Mouse (Mus musculus): Measurements from ENCODE around the gene Rpia. TPM values are rescaled to one million over a fixed set of nuclear protein-coding genes. Genes with fewer than 3 reads are reported as not detected.

The Rpia gene
- total and polyA plus RNA-seq, 3 experiments = 25.8 to 128 (median 41.5) TPM

DNA sequence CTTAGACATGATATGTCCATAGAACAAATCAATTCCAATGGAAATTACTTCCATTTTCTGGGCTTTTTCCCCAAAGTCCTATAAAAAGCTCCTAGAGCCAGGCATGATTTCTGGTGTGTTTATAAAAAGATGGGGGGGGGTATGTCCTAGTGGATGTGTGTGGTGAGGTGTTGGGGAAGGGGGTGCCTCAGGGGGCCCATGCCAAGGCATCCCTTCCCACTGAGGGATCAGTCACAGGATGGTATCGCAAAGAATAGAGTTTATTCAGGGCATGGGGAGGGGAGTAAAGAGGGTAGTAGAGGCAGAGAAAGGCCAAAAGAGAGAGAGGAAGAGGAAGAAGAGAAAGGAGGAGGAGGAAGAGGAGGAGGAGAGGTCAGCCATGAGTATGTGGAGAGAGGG, 14.5 kb upstream of the Rpia start:
- Histone ChIP-seq H3K4me3 (ENCODE audit: low read depth, low read length) (no peak overlapping the region), H3K36me3 (replicated peaks) (no peaks in the 10 kb centered on the region), H3K4me1 (ENCODE audit: insufficient read depth, low read depth, low read length) (peaks cover 23% of the 10 kb centered on the region), H3K9me3 (replicated peaks) (no peaks in the 10 kb centered on the region), H3K27me3 (ENCODE audit: insufficient read depth, low read length) (peaks cover 14% of the 10 kb centered on the region)
- TF ChIP-seq POLR2AphosphoS5 (IDR thresholded peaks at IDR 0.05; ENCODE audit: insufficient replicate concordance, low read depth, low read length) = no peak
- TF ChIP-seq GATA2 (IDR thresholded peaks at IDR 0.05; ENCODE audit: borderline replicate concordance, low read depth, low read length) = no peak
- no peak for TF ChIP-seq TAL1 (conservative IDR thresholded peaks at IDR 0.05; ENCODE audit: low read depth, low read length)
- no peak for TF ChIP-seq CTCF (IDR thresholded peaks at IDR 0.05; ENCODE audit: low read depth, low read length)
- TF ChIP-seq GATA1 (IDR thresholded peaks at IDR 0.05; ENCODE audit: borderline replicate concordance, low read length) = no peak
- DNase-seq (ENCODE audit: low spot score) (no peak), ATAC-seq (ENCODE audit: extremely low read depth, insufficient number of reproducible peaks, low FRiP score, poor library complexity, severe bottlenecking) (no peak)

DNA sequence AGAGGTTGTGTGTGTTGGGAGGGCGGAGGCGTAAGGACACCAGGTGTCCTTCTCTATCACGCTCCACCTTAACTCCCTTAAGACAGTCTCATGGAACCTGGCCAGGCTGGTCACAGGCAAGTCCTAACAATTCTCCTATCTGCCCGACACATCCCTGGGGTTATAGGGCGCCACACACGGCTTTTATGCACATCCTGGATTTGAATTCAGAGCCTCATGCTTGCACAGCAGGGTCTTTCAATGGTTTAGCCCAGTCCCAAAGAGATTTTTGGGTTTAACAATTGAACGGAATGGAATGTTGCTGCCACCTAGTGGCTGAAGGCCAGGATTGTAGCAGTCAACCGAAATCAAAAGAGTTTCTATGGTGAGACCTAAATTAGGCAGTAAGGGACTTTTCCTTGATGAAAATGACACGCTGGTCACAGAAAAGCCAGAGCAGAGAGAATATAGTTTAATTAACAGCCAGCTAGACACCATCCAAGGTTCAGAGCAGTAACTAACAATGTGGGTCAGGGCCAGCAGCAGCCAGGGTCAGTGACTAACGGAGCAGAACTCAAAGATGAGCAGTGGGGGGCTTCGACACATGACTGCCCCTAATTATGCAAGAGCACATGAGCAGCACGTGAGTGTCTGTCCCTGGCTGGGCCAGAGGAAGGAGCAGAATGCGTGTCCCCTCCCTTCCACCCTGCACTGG, 13.9 kb upstream of the Rpia start:
- no peaks in the 10 kb centered on the region for H3K36me3 ChIP-seq (replicated peaks)
- H3K27me3 ChIP-seq (ENCODE audit: insufficient read depth, low read length) = peaks cover 14% of the 10 kb centered on the region
- no peaks in the 10 kb centered on the region for H3K9me3 ChIP-seq (replicated peaks)
- TF ChIP-seq CTCF (IDR thresholded peaks at IDR 0.05; ENCODE audit: low read depth, low read length) = peak; percentile 76
- TF ChIP-seq GATA2 (IDR thresholded peaks at IDR 0.05; ENCODE audit: borderline replicate concordance, low read depth, low read length) = no peak
- no peak for ATAC-seq (ENCODE audit: extremely low read depth, insufficient number of reproducible peaks, low FRiP score, poor library complexity, severe bottlenecking)
- peaks cover 21% of the 10 kb centered on the region for H3K4me1 ChIP-seq (ENCODE audit: insufficient read depth, low read depth, low read length)
- no peak for DNase-seq (ENCODE audit: low spot score)
- no peak overlapping the region for H3K4me3 ChIP-seq (ENCODE audit: low read depth, low read length)

DNA sequence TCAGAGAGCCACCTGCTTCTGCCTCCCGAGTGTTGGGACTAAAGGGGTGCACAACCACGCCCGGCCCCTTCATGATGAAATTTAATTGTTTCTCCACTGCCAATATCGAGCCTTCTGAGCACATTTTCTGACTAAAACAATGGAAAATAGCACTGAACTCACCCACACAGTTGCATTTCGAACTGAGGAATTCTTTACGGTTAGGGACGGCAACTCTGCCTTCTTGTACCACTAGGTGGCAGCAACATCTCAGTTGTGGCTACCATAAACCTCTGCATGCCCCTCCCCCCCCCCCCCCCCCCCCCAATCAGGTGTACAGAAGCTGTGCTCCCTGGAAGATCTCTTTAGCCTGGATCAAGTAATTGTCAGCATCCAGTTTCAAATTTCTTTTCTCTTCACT, 13.2 kb upstream of the Rpia start:
- H3K36me3 ChIP-seq (replicated peaks) = no peaks in the 10 kb centered on the region
- peaks cover 19% of the 10 kb centered on the region for H3K4me1 ChIP-seq (ENCODE audit: insufficient read depth, low read depth, low read length)
- DNase-seq (ENCODE audit: low spot score) (peak; percentile 31), ATAC-seq (ENCODE audit: extremely low read depth, insufficient number of reproducible peaks, low FRiP score, poor library complexity, severe bottlenecking) (peak; percentile 50; the same call in 1 of the 2 replicates)
- no peaks in the 10 kb centered on the region for H3K9me3 ChIP-seq (replicated peaks)
- TF ChIP-seq TAL1 (conservative IDR thresholded peaks at IDR 0.05; ENCODE audit: low read depth, low read length) = no peak
- TF ChIP-seq CTCF (IDR thresholded peaks at IDR 0.05; ENCODE audit: low read depth, low read length) = peak; percentile 41
- TF ChIP-seq GATA1 (IDR thresholded peaks at IDR 0.05; ENCODE audit: borderline replicate concordance, low read length) = no peak
- H3K27me3 ChIP-seq (ENCODE audit: insufficient read depth, low read length) = peaks cover 14% of the 10 kb centered on the region
- peak overlapping the region; percentile 27; the same call in 1 of the 2 replicates for H3K4me3 ChIP-seq (ENCODE audit: low read depth, low read length)

DNA sequence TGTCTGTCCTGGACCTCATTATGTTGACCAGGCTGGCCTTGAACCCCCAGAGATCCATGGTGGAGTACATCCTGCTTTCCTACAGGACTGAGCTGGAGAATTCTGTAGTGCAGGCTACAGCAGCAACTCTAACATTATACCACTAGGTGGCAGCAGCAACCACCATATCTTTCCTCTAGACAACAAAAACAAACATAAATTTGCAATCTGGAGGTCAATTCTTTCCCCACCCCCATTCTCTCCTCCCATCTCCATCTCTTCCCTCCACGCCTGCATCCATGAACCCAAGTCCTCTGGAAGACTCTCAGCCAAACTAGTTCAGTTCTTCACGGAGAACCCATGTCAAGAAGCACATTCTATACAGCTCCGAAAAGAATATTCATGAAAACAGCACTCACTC, 12.6 kb upstream of the Rpia start:
- ATAC-seq (ENCODE audit: extremely low read depth, insufficient number of reproducible peaks, low FRiP score, poor library complexity, severe bottlenecking) = peak; percentile 43; the same call in 1 of the 2 replicates
- H3K4me1 ChIP-seq (ENCODE audit: insufficient read depth, low read depth, low read length) = peaks cover 19% of the 10 kb centered on the region
- H3K4me3 ChIP-seq (ENCODE audit: low read depth, low read length) = no peak overlapping the region; the same call in 1 of the 2 replicates
- H3K27me3 ChIP-seq (ENCODE audit: insufficient read depth, low read length) = peaks cover 14% of the 10 kb centered on the region
- no peak for DNase-seq (ENCODE audit: low spot score)
- no peaks in the 10 kb centered on the region for H3K36me3 ChIP-seq (replicated peaks)
- H3K9me3 ChIP-seq (replicated peaks) = no peaks in the 10 kb centered on the region
- TF ChIP-seq GATA2 (IDR thresholded peaks at IDR 0.05; ENCODE audit: borderline replicate concordance, low read depth, low read length) (no peak), CTCF (IDR thresholded peaks at IDR 0.05; ENCODE audit: low read depth, low read length) (peak; percentile 68), POLR2AphosphoS5 (IDR thresholded peaks at IDR 0.05; ENCODE audit: insufficient replicate concordance, low read depth, low read length) (no peak)

DNA sequence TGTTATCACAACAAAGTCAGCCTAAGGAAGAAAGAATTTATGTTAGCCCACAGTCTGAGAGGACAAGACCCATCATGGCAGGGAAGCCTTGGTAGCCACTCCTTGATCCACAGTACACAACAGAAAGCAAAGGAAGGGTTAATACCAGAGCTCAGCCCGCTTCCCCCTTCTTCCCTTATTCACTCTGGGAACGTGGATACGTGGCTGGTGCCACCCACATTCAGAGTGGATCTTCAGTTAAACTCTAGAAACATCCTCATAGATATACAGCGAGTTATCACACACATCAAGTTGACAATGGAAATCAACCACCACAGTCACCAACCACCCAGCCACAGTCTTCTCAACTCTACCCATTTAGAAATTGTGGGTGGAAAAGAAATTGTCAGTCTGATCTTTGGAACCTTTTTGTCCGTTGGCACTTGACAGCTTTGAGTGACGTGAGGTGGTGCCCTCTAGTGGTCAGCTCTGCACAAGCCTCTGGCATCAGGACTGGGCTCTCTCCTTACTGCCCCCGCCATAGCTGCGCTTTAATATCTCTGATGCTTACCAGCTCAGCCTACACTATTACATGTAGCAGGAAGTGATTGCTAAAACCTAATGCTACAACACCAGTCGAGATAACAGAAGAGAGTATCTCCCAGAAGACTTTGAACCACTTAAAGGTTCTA, 5.7 kb upstream of the Rpia start:
- DNase-seq (ENCODE audit: low spot score) = peak; percentile 50
- peaks cover 7% of the 10 kb centered on the region for H3K36me3 ChIP-seq (replicated peaks)
- peaks cover 45% of the 10 kb centered on the region for H3K4me1 ChIP-seq (ENCODE audit: insufficient read depth, low read depth, low read length)
- TF ChIP-seq CTCF (IDR thresholded peaks at IDR 0.05; ENCODE audit: low read depth, low read length) = peak; percentile 90
- TF ChIP-seq TAL1 (conservative IDR thresholded peaks at IDR 0.05; ENCODE audit: low read depth, low read length) = no peak
- ATAC-seq (ENCODE audit: extremely low read depth, insufficient number of reproducible peaks, low FRiP score, poor library complexity, severe bottlenecking) = peak; percentile 81
- no peaks in the 10 kb centered on the region for H3K9me3 ChIP-seq (replicated peaks)
- H3K4me3 ChIP-seq (ENCODE audit: low read depth, low read length) = no peak overlapping the region
- H3K27me3 ChIP-seq (ENCODE audit: insufficient read depth, low read length) = peaks cover 10% of the 10 kb centered on the region

DNA sequence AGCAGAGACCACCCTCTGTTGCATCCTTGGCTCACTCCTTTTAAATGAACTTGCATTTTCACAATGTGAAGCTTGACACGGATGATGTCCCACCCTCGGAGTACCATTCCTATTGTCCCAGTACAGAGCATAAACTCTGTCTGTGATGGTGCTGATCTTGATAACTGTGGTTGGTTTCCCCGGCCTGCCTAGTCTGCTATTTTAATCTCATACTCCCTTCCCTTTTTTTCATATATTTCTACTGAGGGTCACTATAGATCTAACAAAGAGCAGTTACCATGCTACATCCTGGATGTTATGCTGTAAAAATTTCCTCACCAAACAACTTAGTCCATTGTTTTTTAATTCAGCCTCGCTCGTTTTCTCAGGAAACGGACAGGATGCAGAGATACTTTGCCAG, 4.9 kb upstream of the Rpia start:
- H3K27me3 ChIP-seq (ENCODE audit: insufficient read depth, low read length) = peaks cover 6% of the 10 kb centered on the region
- TF ChIP-seq TAL1 (conservative IDR thresholded peaks at IDR 0.05; ENCODE audit: low read depth, low read length) = no peak
- TF ChIP-seq GATA2 (IDR thresholded peaks at IDR 0.05; ENCODE audit: borderline replicate concordance, low read depth, low read length) = no peak
- TF ChIP-seq GATA1 (IDR thresholded peaks at IDR 0.05; ENCODE audit: borderline replicate concordance, low read length) = no peak
- no peak for TF ChIP-seq CTCF (IDR thresholded peaks at IDR 0.05; ENCODE audit: low read depth, low read length)
- peaks cover 45% of the 10 kb centered on the region for H3K4me1 ChIP-seq (ENCODE audit: insufficient read depth, low read depth, low read length)
- H3K36me3 ChIP-seq (replicated peaks) = peaks cover 7% of the 10 kb centered on the region
- ATAC-seq (ENCODE audit: extremely low read depth, insufficient number of reproducible peaks, low FRiP score, poor library complexity, severe bottlenecking) (no peak), DNase-seq (ENCODE audit: low spot score) (no peak)
- H3K4me3 ChIP-seq (ENCODE audit: low read depth, low read length) = no peak overlapping the region
- H3K9me3 ChIP-seq (replicated peaks) = no peaks in the 10 kb centered on the region
